Mouse (Mus musculus) limb, embryonic 14.5 days (tissue): Measurements from ENCODE around the gene Ldhal6b. TPM values are rescaled to one million over a fixed set of nuclear protein-coding genes. Genes with fewer than 3 reads are reported as not detected.

Experiments
- ATAC-seq: fragments of 200-750 bp; cut with Nextera tagmentation; 2 replicates; pipeline ENCODE4 v1.8.0; 2017; ENCODE audit warnings: low read depth, moderate number of reproducible peaks, moderate TSS enrichment; ENCODE audit not compliant: low FRiP score
- DNase-seq: peaks from one replicate; pipeline ENCODE4 v3.0.0-alpha.2; 2015; ENCODE audit warnings: low spot score
- H3K27ac ChIP-seq: fragments of 300-500 bp; sonication (generic); replicated peaks from 2 replicates; pipeline ENCODE4 v1.5.1; 2014; ENCODE audit warnings: low read depth, mild to moderate bottlenecking, low read length, moderate library complexity, mixed read lengths
- H3K27me3 ChIP-seq: fragments of 300-500 bp; sonication (generic); 2 replicates; pipeline ENCODE4 v1.6.1; 2014; ENCODE audit warnings: low read length, mixed read lengths; ENCODE audit not compliant: control insufficient read depth, insufficient read depth
- H3K36me3 ChIP-seq: fragments of 300-500 bp; sonication (generic); 2 replicates; pipeline ENCODE4 v1.6.1; 2014; ENCODE audit warnings: mild to moderate bottlenecking, low read length, moderate library complexity, mixed read lengths; ENCODE audit not compliant: control insufficient read depth, insufficient read depth
- H3K4me1 ChIP-seq: fragments of 300-500 bp; sonication (generic); 2 replicates; pipeline ENCODE4 v1.6.1; 2014; ENCODE audit warnings: antibody characterized with exemption, low read length, mixed read lengths; ENCODE audit not compliant: control insufficient read depth, insufficient read depth
- H3K4me2 ChIP-seq: fragments of 300-500 bp; sonication (generic); replicated peaks from 2 replicates; pipeline ENCODE4 v1.6.1; 2014; ENCODE audit warnings: low read depth, mild to moderate bottlenecking, low read length, moderate library complexity; ENCODE audit not compliant: severe bottlenecking
- H3K4me3 ChIP-seq: fragments of 300-500 bp; sonication (generic); replicated peaks from 2 replicates; pipeline ENCODE4 v1.5.1; 2014; ENCODE audit warnings: low read length
- H3K9ac ChIP-seq: fragments of 300-500 bp; sonication (generic); 2 replicates; pipeline ENCODE4 v1.6.1; 2014; ENCODE audit warnings: mild to moderate bottlenecking, low read depth, low read length, moderate library complexity; ENCODE audit not compliant: severe bottlenecking
- H3K9me3 ChIP-seq: fragments of 300-500 bp; sonication (generic); 2 replicates; pipeline ENCODE4 v1.6.1; 2016; ENCODE audit warnings: low read length; ENCODE audit not compliant: control insufficient read depth
- POLR2A ChIP-seq: fragments of 200-500 bp; IDR thresholded peaks from 2 replicates; pipeline ENCODE4 v1.8.0; 2012; ENCODE audit warnings: inconsistent platforms, mild to moderate bottlenecking, moderate library complexity, borderline replicate concordance; ENCODE audit not compliant: insufficient read depth, insufficient read length; ENCODE audit errors: extremely low read depth
- WGBS: fragments of 180-500 bp; shearing (Covaris S2); extraction: QIAGEN DNeasy Blood & Tissue Kit; methylation state at CpG from one replicate; pipeline ENCODE4 v1.1.7; 2014; 5-methylcytosine and 5-hydroxymethylcytosine counted together
- polyA plus RNA-seq, 2 experiments: library from polyadenylated mRNA; depleted of rRNA in 1 of 2; stranded (reverse) in 1 of 2; unstranded in 1 of 2; fragments of >200 nt; fragmentation: Nextera tagmentation in 1 of 2; extraction: Ambion mirVana in 1 of 2; gene quantifications; 2 replicates each; pipeline versions ENCODE4 v1.2.1 to v1.2.3; 2012 to 2014

Ldhal6b gene
- polyA plus RNA-seq, 2 experiments, result 0.47 TPM; not detected in 1

DNA sequence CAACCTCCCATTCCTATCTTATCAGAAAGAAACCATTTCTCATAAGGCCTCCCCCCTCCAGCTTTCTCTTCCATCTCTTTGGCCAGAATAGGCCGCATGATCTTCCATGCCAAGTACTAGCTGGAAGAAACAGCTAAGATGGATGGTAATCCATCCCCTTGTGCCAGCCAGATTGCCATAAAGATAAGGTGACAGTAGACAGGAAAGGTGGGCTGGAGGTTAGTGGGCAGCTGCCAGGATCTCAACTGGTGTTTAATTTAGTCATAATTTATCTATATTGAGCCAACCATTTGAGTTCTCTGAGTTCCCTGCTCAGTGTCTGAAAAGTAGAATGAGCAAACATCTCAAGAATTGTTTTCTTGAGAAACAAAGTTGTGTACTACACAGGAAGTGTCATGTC is 32.9 kb downstream of the Ldhal6b start:
- 82% methylated on average over 1 of the region's 1 CpGs for WGBS
- H3K27ac ChIP-seq, result no peak overlapping the region
- H3K4me1 ChIP-seq, result no peaks in the 10 kb centered on the region
- H3K9me3 ChIP-seq, result no peaks in the 10 kb centered on the region
- DNase-seq (no peak), ATAC-seq (no peak)
- no peak overlapping the region for H3K4me3 ChIP-seq
- no peaks in the 10 kb centered on the region for H3K27me3 ChIP-seq
- no peaks in the 10 kb centered on the region for H3K36me3 ChIP-seq
- TF ChIP-seq POLR2A, result no peak
- no peak overlapping the region for H3K9ac ChIP-seq
- no peak overlapping the region for H3K4me2 ChIP-seq

DNA sequence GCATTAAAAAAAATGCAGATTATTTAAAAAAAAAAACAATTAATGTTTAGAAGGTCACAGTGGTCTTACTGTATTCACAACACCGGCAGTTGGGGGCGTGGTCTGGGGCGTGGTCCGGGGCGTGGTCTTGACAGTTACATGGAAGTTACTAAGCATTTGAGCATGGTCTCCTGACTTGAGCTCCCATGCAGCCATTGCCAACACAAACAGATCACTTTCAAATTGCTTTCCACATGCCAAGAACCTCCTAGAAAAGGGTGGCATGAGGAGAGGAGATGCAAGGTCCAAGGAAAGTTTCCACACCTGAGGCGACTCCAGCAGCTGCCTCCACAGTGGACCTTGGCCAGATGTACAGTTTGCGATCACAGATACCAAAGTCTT is 40.6 kb downstream of the Ldhal6b start:
- Histone ChIP-seq H3K27ac (no peak overlapping the region), H3K4me2 (no peak overlapping the region), H3K9me3 (no peaks in the 10 kb centered on the region), H3K4me1 (no peaks in the 10 kb centered on the region), H3K4me3 (no peak overlapping the region), H3K27me3 (no peaks in the 10 kb centered on the region), H3K36me3 (no peaks in the 10 kb centered on the region), H3K9ac (no peak overlapping the region)
- DNase-seq (no peak), ATAC-seq (no peak)
- 29% methylated on average over 7 of the region's 7 CpGs for WGBS
- no peak for TF ChIP-seq POLR2A

GRCm38 (mm10) chr17:5377151-5377929 is 41.2 kb downstream of the Ldhal6b start:
- Histone ChIP-seq H3K9ac (no peak overlapping the region), H3K4me2 (no peak overlapping the region), H3K36me3 (no peaks in the 10 kb centered on the region), H3K27me3 (no peaks in the 10 kb centered on the region), H3K4me1 (no peaks in the 10 kb centered on the region), H3K9me3 (no peaks in the 10 kb centered on the region), H3K27ac (no peak overlapping the region), H3K4me3 (no peak overlapping the region)
- ATAC-seq (no peak), DNase-seq (no peak)
- 41% methylated on average over 11 of the region's 11 CpGs for WGBS
- TF ChIP-seq POLR2A, result no peak

DNA sequence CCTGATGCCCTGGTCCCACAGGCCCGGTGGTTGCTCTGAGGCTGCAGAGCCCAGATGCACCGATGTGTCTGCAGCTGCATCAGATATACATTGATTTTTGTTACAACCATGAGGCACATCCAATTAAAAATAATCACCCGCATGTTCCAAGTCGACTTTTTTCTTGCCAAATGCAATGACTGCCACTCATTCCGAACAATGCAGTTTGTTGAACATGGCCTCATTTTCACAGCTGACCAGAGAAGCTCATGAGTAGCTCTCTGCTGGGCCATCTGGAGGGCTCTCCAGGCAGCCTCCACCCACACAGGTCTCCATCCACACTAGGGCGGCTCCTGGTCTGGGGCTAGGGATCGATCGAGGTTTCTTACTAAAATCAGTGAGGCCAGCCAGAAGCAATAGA is 45.6 kb downstream of the Ldhal6b start:
- no peaks in the 10 kb centered on the region for H3K36me3 ChIP-seq
- no peak overlapping the region for H3K4me2 ChIP-seq
- no peak overlapping the region for H3K27ac ChIP-seq
- no peak for TF ChIP-seq POLR2A
- H3K27me3 ChIP-seq, result no peaks in the 10 kb centered on the region
- WGBS, result 75% methylated on average over 8 of the region's 8 CpGs
- H3K4me1 ChIP-seq, result no peaks in the 10 kb centered on the region
- no peak overlapping the region for H3K9ac ChIP-seq
- DNase-seq (no peak), ATAC-seq (no peak)
- H3K4me3 ChIP-seq, result no peak overlapping the region
- H3K9me3 ChIP-seq, result 0 out of 2 replicates have a peak, but pooled peaks cover 3% of the 10 kb centered on the region

GRCm38 (mm10) chr17:5371521-5371920 is 47.0 kb downstream of the Ldhal6b start:
- Histone ChIP-seq H3K36me3 (no peaks in the 10 kb centered on the region), H3K4me3 (no peak overlapping the region), H3K9ac (no peak overlapping the region), H3K27me3 (no peaks in the 10 kb centered on the region), H3K27ac (no peak overlapping the region), H3K4me2 (no peak overlapping the region), H3K4me1 (no peaks in the 10 kb centered on the region), H3K9me3 (0 out of 2 replicates have a peak, but pooled peaks cover 3% of the 10 kb centered on the region)
- DNase-seq, result no peak
- ATAC-seq, result no peak
- 51% methylated on average over 7 of the region's 7 CpGs for WGBS
- no peak for TF ChIP-seq POLR2A
